Mouse (Mus musculus) retina, adult 2 months (tissue): Measurements from ENCODE around the gene Gm12800.
"Not testable (repeated sequence)": the region's sequence is repeated elsewhere in the genome, so short reads cannot be mapped to it uniquely, and the experiment has no call there.

Experiments used
- DNase-seq: peaks from one replicate; pipeline ENCODE4 v3.0.0-alpha.2; 2012; ENCODE audit warnings: low read depth, low spot score

The Gm12800 gene

DNA sequence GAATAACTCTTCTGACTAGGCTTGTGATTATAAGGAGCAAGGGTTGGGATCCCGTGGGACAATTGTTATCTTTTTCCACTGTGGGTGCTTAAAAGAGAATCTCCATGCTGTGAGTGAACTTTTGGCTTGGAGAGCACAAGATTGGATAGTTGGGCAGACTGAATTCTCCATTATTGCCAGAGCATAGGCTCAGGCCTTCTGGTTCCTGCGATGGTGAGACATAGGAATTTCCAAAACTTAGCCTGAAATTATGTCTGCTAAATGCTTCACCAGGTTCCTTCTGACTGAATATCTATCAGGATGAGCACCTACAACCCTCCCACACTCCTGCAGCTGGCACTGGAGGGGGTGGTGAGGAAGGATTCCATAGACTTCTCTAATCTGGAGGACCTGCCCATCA lies at the start of gene Gm12800:
Gm12800 (plus strand) TSS at position 301 of the 400 bp plus-strand sequence.
- DNase-seq, result not testable (repeated sequence)

DNA sequence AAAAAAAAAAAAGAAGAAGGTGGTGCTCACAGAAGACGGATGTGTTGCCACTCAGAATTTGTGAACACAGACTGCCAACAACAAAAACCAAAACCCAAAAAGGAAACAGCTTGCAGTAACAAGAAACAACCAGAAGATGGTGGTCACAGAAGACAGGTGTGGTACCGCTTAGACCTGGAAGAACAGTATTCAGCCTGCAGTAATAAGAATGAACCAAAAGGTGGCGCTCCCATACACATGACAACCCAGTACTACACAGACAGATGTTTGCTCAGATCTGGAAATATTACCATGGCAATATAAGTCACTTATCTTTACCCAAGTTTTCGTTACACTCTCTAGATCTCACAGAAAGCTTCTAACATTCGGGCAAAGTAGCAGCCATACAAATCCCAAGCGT lies 48.0 kb upstream of the Gm12800 start:
- peak; percentile 38 for DNase-seq

DNA sequence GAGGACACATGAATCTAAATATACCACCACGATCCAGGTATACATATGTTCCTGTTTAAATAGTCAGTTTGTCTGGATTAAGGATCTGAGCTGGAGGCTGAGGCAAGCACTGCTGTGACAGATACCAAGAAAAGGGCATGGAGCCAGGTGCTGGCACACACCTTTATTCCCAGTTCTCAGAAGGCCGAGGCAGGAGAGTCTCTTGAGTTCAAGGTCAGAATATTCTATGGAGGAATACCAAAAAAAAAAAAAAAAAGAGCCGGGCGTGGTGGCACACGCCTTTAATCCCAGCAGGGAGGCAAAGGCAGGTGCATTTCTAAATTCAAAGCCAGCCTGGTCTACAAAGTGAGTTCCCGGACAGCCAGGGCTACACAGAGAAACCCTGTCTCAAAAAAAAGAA lies 46.6 kb upstream of the Gm12800 start:
- DNase-seq, result no peak

DNA sequence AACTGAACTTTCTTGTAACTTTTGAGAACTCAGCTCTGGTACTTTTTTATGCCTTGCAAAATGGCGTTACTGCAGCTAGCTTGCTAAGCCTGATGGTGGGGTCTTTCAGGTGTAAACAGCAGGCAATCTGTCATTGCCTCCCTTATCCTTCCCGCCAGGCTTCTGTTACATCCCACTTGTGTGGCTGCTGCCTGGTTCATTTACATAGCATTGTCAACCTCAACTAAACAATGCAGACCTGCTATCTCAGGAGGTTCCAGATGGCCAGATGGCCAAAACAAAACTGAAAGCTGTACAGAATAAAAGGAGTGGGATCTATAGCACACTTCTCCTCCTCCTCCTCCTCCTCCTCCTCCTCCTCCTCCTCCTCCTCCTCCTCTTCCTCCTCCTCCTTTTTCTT lies 36.9 kb upstream of the Gm12800 start:
- DNase-seq, result not testable (repeated sequence)

DNA sequence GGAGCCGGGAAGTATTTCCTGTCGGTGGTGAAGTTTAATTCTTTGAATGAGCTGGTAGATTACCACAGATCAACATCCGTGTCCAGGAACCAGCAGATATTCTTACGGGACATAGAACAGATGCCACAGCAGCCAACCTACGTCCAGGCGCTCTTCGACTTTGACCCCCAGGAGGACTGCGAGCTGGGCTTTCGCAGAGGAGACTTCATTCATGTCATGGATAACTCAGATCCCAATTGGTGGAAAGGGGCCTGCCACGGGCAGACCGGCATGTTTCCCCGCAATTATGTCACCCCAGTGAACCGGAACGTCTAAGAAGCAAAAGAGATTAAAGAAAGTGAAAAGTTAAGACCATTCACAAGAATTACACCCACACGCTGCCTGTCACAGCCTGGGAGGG lies 33.2 kb upstream of the Gm12800 start:
- not testable (repeated sequence) for DNase-seq

DNA sequence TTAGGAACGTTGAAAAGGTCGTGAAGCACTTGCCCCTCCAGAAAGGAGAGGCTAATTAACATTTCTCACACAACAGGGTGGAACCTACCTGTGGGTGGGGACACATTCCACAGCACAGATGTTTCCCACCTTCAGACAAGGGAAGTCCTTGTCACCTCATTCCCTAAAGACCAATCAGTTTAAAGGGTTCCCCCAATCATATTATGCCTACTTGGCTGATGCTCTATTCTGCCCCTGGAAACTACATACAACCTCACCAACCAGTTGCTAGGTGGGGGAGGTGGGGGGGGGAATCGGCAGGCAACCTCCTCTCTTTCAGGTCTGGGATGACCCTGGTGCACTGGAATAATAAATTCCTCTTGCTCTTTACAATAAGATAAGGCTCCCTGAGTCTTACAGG lies 25.3 kb upstream of the Gm12800 start:
- DNase-seq, result no peak

DNA sequence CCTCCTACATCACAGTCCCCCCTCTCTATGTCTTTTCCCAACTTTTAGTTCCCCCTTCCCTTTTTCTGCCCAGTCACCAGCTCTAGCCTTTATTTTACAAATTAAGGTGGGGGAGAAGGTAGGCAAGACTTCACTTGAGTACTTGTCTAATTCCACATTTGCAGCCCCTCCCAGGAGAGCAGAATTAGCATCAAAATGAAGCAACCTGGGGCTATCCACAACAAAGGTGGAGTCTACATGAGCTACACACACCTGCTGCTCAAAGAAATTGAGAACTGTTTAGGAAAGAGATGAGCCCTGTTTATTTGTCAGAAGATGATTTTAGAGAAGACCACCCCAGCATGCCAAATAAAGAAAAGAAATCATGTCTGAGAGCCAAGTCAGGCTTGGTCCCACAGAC lies 19.5 kb upstream of the Gm12800 start:
- no peak for DNase-seq

DNA sequence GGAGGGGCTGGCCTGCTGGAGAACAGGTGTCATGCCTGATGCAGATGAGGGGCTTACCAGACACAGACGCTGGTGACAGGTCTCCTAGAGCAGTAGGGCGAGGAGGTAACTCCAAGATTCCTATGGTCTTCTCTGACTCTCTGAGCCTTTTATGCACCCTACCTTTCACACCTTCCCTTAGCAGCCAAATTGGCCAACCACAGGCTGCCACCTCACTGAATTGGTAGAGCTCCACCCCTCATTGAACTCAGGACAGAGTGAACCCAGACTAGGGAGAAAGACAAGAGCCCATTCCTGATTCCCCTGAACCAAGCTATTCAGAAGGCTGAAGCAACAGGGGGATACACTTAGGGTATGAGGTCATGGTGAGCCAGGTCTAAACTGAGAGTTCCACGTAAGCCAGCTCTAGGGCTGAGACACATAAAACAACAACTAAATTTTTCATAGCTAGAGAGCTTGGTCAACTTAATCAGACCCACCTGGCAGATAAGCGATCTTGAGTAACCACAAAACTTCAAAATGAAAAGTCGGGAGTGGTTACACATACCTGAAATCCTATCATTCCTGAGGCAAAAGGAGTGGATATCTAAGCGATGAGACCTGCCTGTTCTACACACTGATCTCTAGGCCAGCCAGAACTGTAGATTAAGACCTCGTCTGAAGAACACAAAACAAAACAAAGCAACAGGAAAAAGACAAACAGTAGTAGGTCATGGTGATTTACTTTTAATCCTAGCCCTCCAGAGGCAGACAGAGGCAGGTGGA lies 15.1 kb upstream of the Gm12800 start, which contains the start of gene C130073F10Rik:
C130073F10Rik (minus strand) TSS at position 134 of the 765 bp plus-strand sequence.
- no peak for DNase-seq

DNA sequence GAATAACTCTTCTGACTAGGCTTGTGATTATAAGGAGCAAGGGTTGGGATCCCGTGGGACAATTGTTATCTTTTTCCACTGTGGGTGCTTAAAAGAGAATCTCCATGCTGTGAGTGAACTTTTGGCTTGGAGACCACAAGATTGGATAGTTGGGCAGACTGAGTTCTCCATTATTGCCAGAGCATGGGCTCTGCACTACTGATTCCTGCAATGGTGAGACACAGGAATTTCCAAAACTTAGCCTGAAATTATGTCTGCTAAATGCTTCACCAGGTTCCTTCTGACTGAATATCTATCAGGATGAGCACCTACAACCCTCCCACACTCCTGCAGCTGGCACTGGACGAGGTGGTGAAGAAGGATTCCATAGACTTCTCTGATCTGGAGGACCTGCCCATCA lies 31.2 kb downstream of the Gm12800 start, which contains the start of gene Gm12794:
Gm12794 (plus strand) TSS at position 301 of the 400 bp plus-strand sequence.
- DNase-seq, result not testable (repeated sequence)
